Mouse (Mus musculus) forebrain, embryonic 10.5 days (tissue): ENCODE measurements around the gene Rasd2. TPM values are rescaled to one million over a fixed set of nuclear protein-coding genes. Genes with fewer than 3 reads are reported as not detected.

Source experiments
- DNase-seq: peaks from one replicate; pipeline ENCODE4 v3.0.0-alpha.2; 2017; ENCODE audit warnings: low spot score; ENCODE audit errors: extremely low spot score
- H3K27ac ChIP-seq: fragments of 300-500 bp; sonication (generic); 2 replicates; pipeline ENCODE4 v1.5.1; 2016; ENCODE audit warnings: mild to moderate bottlenecking
- H3K27me3 ChIP-seq: fragments of 300-500 bp; sonication (generic); 2 replicates; pipeline ENCODE4 v1.6.1; 2016; ENCODE audit warnings: mild to moderate bottlenecking; ENCODE audit not compliant: poor library complexity, severe bottlenecking
- H3K36me3 ChIP-seq: fragments of 300-500 bp; sonication (generic); replicated peaks from 2 replicates; pipeline ENCODE4 v1.6.1; 2016; ENCODE audit warnings: mild to moderate bottlenecking, moderate library complexity
- H3K4me1 ChIP-seq: fragments of 300-500 bp; sonication (generic); 2 replicates; pipeline ENCODE4 v1.6.1; 2016
- H3K4me3 ChIP-seq: fragments of 300-500 bp; sonication (generic); 2 replicates; pipeline ENCODE4 v1.5.1; 2016; ENCODE audit warnings: mild to moderate bottlenecking, moderate library complexity
- H3K9me3 ChIP-seq: fragments of 300-500 bp; sonication (generic); 2 replicates; pipeline ENCODE4 v1.6.1; 2016; ENCODE audit warnings: mild to moderate bottlenecking, moderate library complexity
- WGBS: fragments of 180-500 bp; shearing (Covaris S2); methylation state at CpG from one replicate; pipeline ENCODE4 v1.1.7; 2016; 5-methylcytosine and 5-hydroxymethylcytosine counted together
- polyA plus RNA-seq: library from polyadenylated mRNA; unstranded; fragments of >200 nt; fragmentation: Nextera tagmentation; extraction: Ambion mirVana; gene quantifications from 2 replicates; pipeline ENCODE4 v1.2.1, GENCODE M21; 2016

Rasd2 gene
- 0.11 and 0.28 TPM in 2 replicates for polyA plus RNA-seq

DNA sequence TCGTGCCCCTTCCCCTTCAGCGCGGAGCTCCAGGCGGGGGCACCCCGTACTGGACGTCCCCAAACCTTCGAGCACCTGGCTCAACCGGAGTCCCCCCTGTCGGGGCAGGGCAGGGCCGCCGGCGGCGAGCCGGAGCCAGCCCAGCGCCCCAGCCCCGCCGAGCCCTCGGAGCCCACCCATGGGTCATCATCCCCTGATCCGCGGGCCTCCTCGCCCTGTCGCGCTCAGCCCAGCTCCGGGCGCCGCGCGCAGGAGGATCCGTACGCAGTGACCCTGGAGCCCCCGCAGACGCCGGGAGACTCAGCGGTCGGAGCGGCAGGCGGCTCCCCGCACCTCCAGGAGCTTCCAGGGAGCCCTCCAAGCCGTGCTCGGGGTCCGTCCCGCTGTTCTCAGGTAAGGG is at the start of gene Rasd2:
Gene Rasd2, plus strand, starts transcription at position 259 of the 400 bp plus-strand sequence.
- Histone ChIP-seq H3K36me3 (no peaks in the 10 kb centered on the region), H3K9me3 (no peaks in the 10 kb centered on the region), H3K27ac (peak within 1 kb of the TSS; percentile 60; the same call in 1 of the 2 replicates), H3K27me3 (peaks cover 86% of the 10 kb centered on the region), H3K4me3 (peak within 1 kb of the TSS; percentile 63), H3K4me1 (peaks cover 19% of the 10 kb centered on the region)
- no peak for DNase-seq
- whole genome bisulfite sequencing = 1% methylated on average over 42 of the region's 42 CpGs

DNA sequence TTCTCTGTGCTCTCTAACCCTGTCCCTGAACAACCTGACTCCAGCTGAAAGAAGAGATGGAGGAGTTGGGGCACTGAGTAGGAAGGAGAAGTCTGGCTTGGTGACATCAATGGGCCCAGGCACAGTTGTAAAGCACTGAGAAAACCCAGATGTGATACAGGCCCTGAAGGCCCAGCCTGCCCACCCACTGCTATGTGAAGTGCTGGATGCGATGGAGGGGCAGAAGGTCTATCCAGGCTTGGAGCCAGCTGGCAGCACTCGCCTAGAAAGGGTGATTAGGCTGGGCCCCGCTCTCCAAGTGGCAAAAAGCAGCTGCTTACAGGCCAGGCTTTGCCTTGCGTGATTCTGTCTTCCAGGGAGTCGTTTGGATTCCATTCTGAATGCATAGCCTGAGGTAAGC is 44.4 kb upstream of the Rasd2 start:
- Histone ChIP-seq H3K27ac (no peak overlapping the region), H3K4me3 (no peak overlapping the region), H3K4me1 (no peaks in the 10 kb centered on the region), H3K27me3 (no peaks in the 10 kb centered on the region), H3K36me3 (no peaks in the 10 kb centered on the region), H3K9me3 (no peaks in the 10 kb centered on the region)
- WGBS = 83% methylated on average over 5 of the region's 5 CpGs
- DNase-seq = no peak

DNA sequence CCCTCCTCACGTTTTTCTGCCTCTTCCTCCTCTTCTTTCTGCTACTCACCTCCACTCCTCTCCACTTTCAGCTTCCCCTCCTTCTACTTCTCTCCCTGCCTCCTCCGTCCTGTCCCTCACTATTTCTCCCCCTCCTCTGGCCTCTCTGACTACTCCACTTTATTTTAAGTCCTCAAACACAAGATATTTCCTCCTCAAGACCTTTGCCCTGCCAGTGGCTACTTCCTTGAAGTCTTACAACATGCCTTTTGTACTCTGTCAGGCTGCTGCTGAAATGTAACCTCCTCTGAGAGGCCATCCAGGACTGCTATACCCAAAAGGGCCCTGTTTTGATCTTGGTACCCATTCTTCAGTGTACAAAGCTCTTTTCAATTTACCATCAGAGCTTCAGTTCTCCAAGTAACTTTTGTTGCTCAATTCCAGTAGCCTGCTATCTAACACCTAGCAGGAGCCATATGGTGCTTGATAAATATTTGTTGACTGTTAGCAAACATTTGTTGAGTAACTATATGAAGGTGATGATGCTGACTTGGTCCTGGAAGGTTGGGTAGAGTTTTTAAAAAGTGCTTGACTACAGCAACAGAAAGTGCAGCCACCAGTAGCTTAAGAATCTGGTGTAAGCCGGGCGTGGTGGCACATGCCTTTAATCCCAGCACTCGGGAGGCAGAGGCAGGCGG is 41.6 kb upstream of the Rasd2 start:
- 77% methylated on average over 6 of the region's 6 CpGs for whole genome bisulfite sequencing
- Histone ChIP-seq H3K27me3 (no peaks in the 10 kb centered on the region), H3K4me1 (no peaks in the 10 kb centered on the region), H3K27ac (no peak overlapping the region), H3K4me3 (no peak overlapping the region), H3K9me3 (no peaks in the 10 kb centered on the region), H3K36me3 (no peaks in the 10 kb centered on the region)
- DNase-seq = no peak

DNA sequence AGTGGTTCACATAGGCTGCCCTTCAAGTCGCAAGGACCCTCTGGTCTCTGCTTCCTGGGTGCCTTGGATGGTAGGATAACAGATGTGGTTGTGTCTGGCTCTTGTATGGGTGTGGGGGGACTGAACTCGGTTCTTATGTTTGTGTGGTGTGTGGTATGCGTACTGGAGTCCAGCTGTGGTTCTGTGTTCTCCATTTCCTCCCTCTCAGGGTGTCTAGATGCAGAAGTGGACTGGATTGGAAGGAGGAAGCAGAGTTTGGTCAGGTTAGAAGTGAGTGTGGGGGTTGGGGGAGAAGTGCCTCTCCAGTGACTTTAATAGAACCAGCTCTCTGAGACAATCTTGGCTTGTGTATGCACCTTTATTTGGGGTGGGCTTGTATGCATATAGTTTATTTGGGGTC is 20.7 kb upstream of the Rasd2 start:
- no peaks in the 10 kb centered on the region for H3K36me3 ChIP-seq
- H3K4me3 ChIP-seq = no peak overlapping the region
- 74% methylated on average over 3 of the region's 3 CpGs for WGBS
- H3K9me3 ChIP-seq = no peaks in the 10 kb centered on the region
- no peaks in the 10 kb centered on the region for H3K4me1 ChIP-seq
- no peak overlapping the region for H3K27ac ChIP-seq
- DNase-seq = no peak
- no peaks in the 10 kb centered on the region for H3K27me3 ChIP-seq

DNA sequence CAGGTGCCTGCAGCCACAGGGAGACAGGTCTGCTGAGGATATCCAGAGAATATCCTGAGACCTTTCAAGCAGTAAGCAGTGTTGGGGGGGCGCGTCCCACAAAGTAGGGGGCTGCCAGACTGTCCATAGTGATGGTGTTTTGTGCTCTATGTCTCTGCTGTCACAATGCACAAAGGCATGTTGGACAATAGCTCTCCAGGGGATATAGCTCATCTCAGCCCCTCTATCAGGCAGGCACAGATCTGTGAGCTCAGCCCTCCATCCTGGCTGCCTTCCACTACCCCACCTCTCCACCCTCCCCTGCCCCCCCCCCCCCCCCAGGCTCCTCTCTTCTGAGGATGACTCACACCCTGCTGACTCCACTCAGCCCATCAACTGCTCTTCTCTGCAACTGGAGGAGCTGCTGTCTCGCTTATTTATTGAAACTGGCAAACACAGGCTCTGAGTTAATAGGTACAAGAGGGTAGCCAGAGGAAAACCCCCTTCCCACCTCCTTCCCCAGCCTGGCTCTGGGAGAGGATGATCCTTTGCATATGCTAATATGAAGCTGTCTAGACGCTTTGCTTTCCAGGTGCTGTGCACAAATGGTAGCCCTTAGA is 19.2 kb upstream of the Rasd2 start:
- Histone ChIP-seq H3K36me3 (no peaks in the 10 kb centered on the region), H3K9me3 (no peaks in the 10 kb centered on the region), H3K4me1 (peaks cover 9% of the 10 kb centered on the region; the same call in 1 of the 2 replicates), H3K27ac (no peak overlapping the region), H3K27me3 (no peaks in the 10 kb centered on the region), H3K4me3 (no peak overlapping the region)
- DNase-seq = no peak
- 41% methylated on average over 4 of the region's 4 CpGs for WGBS

DNA sequence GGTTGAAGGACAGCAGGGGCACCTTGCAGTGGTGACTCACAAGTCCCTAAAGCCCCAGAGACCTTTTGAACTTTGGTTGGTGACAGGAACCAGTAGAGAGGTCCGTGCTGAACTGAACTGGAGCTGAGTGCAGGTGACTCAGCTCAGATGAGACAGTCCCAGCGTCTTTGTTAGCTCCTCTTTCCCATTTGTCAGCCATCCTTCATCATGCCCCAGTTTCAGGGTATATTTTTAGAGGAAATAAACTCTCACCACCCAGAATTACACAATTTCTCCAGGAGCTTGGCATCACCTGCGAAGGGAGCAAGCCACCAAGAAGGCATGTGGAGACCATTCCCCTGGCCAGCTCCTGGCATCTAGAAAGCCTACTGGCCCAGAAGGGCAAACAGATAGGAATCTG is 16.6 kb upstream of the Rasd2 start:
- peaks cover 13% of the 10 kb centered on the region; the same call in 1 of the 2 replicates for H3K4me1 ChIP-seq
- H3K27me3 ChIP-seq = no peaks in the 10 kb centered on the region
- DNase-seq = no peak
- H3K9me3 ChIP-seq = no peaks in the 10 kb centered on the region
- WGBS = 83% methylated on average over 3 of the region's 3 CpGs
- no peak overlapping the region for H3K4me3 ChIP-seq
- H3K36me3 ChIP-seq = no peaks in the 10 kb centered on the region
- no peak overlapping the region for H3K27ac ChIP-seq

DNA sequence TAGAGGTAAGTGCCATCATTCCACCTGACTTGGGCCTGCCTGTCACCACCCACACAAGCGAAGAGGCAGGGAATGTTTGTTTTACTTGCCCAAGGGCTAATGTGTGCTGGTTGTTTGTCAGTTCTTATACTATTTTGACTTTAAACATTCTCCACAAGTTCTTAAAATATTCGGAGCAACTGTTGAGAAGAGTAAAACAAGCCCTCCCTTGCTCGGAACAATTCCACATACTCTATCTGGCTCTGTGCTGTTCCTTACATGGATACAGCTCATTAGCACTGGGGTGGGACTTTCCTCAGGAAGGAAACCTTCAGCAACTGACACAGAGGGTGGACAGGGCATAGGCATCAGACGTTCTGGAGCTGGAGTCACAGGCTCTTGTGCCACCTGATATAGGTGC is 15.9 kb upstream of the Rasd2 start:
- Histone ChIP-seq H3K4me1 (peaks cover 13% of the 10 kb centered on the region; the same call in 1 of the 2 replicates), H3K4me3 (no peak overlapping the region), H3K27me3 (no peaks in the 10 kb centered on the region), H3K36me3 (no peaks in the 10 kb centered on the region), H3K9me3 (no peaks in the 10 kb centered on the region), H3K27ac (no peak overlapping the region)
- no peak for DNase-seq
- WGBS = 78% methylated on average over 4 of the region's 4 CpGs

DNA sequence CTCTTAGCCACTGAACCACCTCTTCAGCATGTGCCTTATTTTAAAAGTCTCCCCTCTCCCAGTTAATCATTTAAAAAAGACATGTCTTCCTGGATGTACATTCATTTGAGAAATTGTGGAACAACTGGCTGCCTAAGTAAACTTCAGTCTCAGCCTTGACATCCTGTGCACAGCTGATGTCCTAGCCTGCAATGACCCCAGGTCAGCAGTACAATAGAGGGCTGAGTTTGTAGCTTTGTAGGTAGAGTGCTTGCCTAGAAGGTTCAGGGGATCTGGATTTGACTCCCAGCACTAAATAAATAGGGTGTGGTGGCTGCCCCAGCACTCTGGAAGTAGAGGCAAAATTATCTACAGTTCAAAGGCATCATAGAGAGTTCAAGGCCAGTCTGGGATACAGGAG is 15.4 kb upstream of the Rasd2 start:
- Histone ChIP-seq H3K36me3 (no peaks in the 10 kb centered on the region), H3K9me3 (no peaks in the 10 kb centered on the region), H3K27ac (no peak overlapping the region), H3K27me3 (no peaks in the 10 kb centered on the region), H3K4me3 (no peak overlapping the region), H3K4me1 (peaks cover 13% of the 10 kb centered on the region; the same call in 1 of the 2 replicates)
- no peak for DNase-seq

DNA sequence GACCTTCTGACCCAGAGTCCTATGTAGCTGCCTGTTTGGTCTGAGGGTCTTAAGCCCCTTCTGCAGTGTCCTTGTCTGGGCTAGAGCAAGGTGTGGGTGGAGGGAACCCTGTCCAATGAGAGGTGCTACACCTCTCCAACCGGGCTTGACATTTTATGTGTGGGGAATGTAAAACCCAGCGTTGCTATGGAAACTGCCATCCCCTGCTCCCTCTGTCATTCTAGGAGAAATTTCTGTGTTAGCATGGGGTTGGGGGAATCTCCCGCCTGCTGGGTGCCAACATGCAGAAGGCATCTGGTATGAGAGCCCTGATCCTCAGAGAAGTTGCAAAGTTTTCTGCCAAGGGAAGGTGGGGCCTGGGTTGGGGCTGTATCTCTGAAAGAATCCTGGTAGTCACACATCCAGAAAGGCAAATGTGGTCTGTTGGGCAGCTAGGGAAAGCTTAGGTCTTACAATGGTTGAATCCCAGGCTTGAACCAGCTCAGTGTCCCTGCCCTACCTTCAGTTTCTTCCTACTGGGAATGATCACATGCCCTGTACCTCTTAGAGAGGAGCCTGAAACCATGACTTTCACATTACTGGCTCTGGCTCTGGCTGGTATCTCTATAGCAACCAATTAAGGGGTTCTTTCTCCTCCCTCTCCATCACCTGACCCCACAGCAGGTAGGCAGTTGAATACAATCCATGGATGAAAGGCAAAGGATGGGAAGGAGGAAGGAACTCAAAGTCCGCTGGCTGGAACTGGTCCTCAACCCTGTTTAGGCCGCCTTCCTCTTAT is 14.6 kb upstream of the Rasd2 start:
- Histone ChIP-seq H3K27me3 (no peaks in the 10 kb centered on the region), H3K36me3 (no peaks in the 10 kb centered on the region), H3K27ac (no peak overlapping the region), H3K9me3 (no peaks in the 10 kb centered on the region), H3K4me1 (peaks cover 13% of the 10 kb centered on the region; the same call in 1 of the 2 replicates), H3K4me3 (no peak overlapping the region)
- DNase-seq = no peak
- WGBS = 62% methylated on average over 5 of the region's 5 CpGs

GRCm38 (mm10) chr8:75199914-75200313 is 13.8 kb upstream of the Rasd2 start:
- no peaks in the 10 kb centered on the region for H3K36me3 ChIP-seq
- H3K27me3 ChIP-seq = no peaks in the 10 kb centered on the region
- no peaks in the 10 kb centered on the region for H3K9me3 ChIP-seq
- H3K4me3 ChIP-seq = no peak overlapping the region
- DNase-seq = no peak
- WGBS = 67% methylated on average over 1 of the region's 1 CpGs
- H3K27ac ChIP-seq = no peak overlapping the region
- peaks cover 13% of the 10 kb centered on the region; the same call in 1 of the 2 replicates for H3K4me1 ChIP-seq

- DNase-seq = no peak
- Histone ChIP-seq H3K9me3 (no peaks in the 10 kb centered on the region), H3K4me1 (peaks cover 13% of the 10 kb centered on the region; the same call in 1 of the 2 replicates), H3K36me3 (no peaks in the 10 kb centered on the region), H3K4me3 (no peak overlapping the region), H3K27me3 (no peaks in the 10 kb centered on the region), H3K27ac (no peak overlapping the region)
- WGBS = 85% methylated on average over 8 of the region's 8 CpGs
These were observed 11.6 kb upstream of the Rasd2 start for GRCm38 (mm10) chr8:75202041-75202656.

- Histone ChIP-seq H3K4me1 (peaks cover 13% of the 10 kb centered on the region; the same call in 1 of the 2 replicates), H3K4me3 (no peak overlapping the region), H3K36me3 (no peaks in the 10 kb centered on the region), H3K9me3 (no peaks in the 10 kb centered on the region), H3K27ac (no peak overlapping the region), H3K27me3 (no peaks in the 10 kb centered on the region)
- DNase-seq = no peak
- WGBS = 97% methylated on average over 3 of the region's 3 CpGs
These were observed 10.8 kb upstream of the Rasd2 start for GRCm38 (mm10) chr8:75202913-75203312.
